Comparison of ENCODE assay signal across 7 mouse cellular contexts in the genomic region with DNA sequence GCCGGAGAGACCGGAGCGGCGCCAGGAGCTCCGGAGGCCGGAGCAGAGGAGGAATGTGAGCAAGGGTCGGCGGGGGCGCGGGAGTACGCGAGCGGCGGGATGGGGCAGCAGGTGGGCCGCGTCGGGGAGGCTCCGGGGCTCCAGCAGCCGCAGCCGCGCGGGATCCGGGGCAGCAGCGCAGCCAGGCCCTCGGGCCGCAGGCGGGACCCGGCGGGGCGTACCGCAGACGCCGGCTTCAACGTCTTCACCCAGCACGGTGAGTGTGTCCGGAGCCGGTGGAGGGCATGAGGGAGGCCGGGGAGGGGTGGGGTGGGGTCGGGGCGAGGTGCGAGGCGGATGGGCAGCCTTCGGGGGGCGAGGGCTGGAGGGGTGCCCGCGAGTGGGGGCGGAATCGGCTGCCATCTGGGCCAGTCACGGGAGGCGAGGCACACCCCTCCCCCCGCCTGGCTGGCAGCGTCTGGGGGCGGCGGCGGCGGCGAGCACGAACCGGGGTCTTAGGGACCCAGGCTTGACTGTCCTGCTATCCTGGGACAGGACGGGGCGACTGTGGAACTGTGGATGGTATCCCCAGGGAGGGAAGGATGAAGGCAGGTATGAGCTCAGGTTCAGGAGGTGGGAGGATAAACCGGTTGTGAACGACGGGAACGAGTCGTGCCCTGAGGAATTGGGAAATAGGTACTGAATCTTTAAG. TPM values are rescaled to one million over a fixed set of nuclear protein-coding genes. Genes with fewer than 3 reads are reported as not detected.
DNase-seq lines count a peak whose midpoint lies in the region; ATAC-seq lines count a peak whose summit lies in the region.

No protein-coding gene starts in this region.

- H3K27me3 ChIP-seq in intestine, embryonic 14.5 days (replicated peaks; ENCODE audit: control insufficient read depth, insufficient read depth, low read length), result no peaks in the 10 kb centered on the region

- H3K9me3 ChIP-seq in intestine, embryonic 14.5 days (ENCODE audit: control insufficient read depth, low read length), result no peaks in the 10 kb centered on the region

- WGBS in intestine, embryonic 14.5 days, result 1% methylated on average over 56 of the region's 66 CpGs

- peaks cover 9% of the 10 kb centered on the region for H3K4me1 ChIP-seq in intestine, embryonic 14.5 days (replicated peaks; ENCODE audit: control insufficient read depth, insufficient read depth, low read length)

- peak; percentile 66 to 86 for DNase-seq in adrenal gland, adult (ENCODE audit: inconsistent age in 2 of 2, low spot score in 1 of 2)
- DNase-seq in gastrocnemius, postnatal 10 days, result peak; percentile 50
- peak; percentile 77 for DNase-seq in intestine, embryonic 14.5 days (ENCODE audit: low spot score)
- DNase-seq in left cerebral cortex, postnatal 36 days (ENCODE audit: low spot score in 2 of 2), result peak; percentile 63 to 73
- peak; percentile 43 for DNase-seq in mesoderm, embryonic 11.5 days (ENCODE audit: low read depth, low spot score)
- peak; percentile 23 for DNase-seq in spleen, adult 12 weeks (ENCODE audit: low spot score)

- H3K4me3 ChIP-seq in intestine, embryonic 14.5 days (ENCODE audit: low read depth, low read length), result peak overlapping the region; percentile 80

- H3K27ac ChIP-seq in intestine, embryonic 14.5 days (ENCODE audit: low read depth), result peak overlapping the region; percentile 88

- peak; percentile 24 for ATAC-seq in common myeloid progenitor, adult 5-6 weeks (replicated peaks; ENCODE audit: low read depth, poor library complexity, severe bottlenecking)
- ATAC-seq in intestine, embryonic 14.5 days (replicated peaks; ENCODE audit: low FRiP score, low TSS enrichment, low read depth), result peak; percentile 67

- intact Hi-C loops in left cerebral cortex, postnatal 36 days (cut with DNase I), result loop anchor here (2.0 kb wide), 1 partner anchor 74 kb away; no protein-coding TSS in a partner anchor

- H3K4me2 ChIP-seq in intestine, embryonic 14.5 days (ENCODE audit: low read length), result peak overlapping the region; percentile 80

- H3K36me3 ChIP-seq in intestine, embryonic 14.5 days (ENCODE audit: control insufficient read depth, insufficient read depth, low read length), result no peaks in the 10 kb centered on the region

- peak overlapping the region; percentile 99 for H3K9ac ChIP-seq in intestine, embryonic 14.5 days (ENCODE audit: low read length)

RNA-seq across cellular contexts. Expression of a gene that starts 0.5 kb away (rescaled TPM):
- 19.7 and 21.1 TPM in 2 replicates for total RNA-seq in common myeloid progenitor, adult 5-6 weeks (2017)
- 10 to 100 TPM; 16.1 to 18.7 TPM for total RNA-seq in gastrocnemius, postnatal 10 days (2021)
- polyA plus RNA-seq in intestine, embryonic 14.5 days (2014; fragmentation: Nextera tagmentation; extraction: Ambion mirVana), result 4.7 and 5.1 TPM in 2 replicates
- 10 to 100 TPM; 53.8 to 69.7 TPM for total RNA-seq in left cerebral cortex, postnatal 36 days (2021)

RNA-seq across cellular contexts. Expression of a gene that starts 35.3 kb away (rescaled TPM):
- 17.3 and 21.4 TPM in 2 replicates for total RNA-seq in common myeloid progenitor, adult 5-6 weeks (2017)
- total RNA-seq in gastrocnemius, postnatal 10 days (2021), result 10 to 100 TPM; 34.7 to 35.3 TPM
- 0.39 and 0.69 TPM in 2 replicates for polyA plus RNA-seq in intestine, embryonic 14.5 days (2014; fragmentation: Nextera tagmentation; extraction: Ambion mirVana)
- total RNA-seq in left cerebral cortex, postnatal 36 days (2021), result 10 to 100 TPM; 42.9 to 43.3 TPM

Comparison
In these comparisons a context has a peak if more than half of its experiments do, and no peak if none do; other contexts are left out.
1. Peak in every context shown above with its lines: DNase-seq, ATAC-seq, H3K4me3 ChIP-seq and H3K27ac ChIP-seq.
2. DNase-seq: peak in every context shown above with its lines; median percentile 77 in intestine, embryonic 14.5 days; 76 in adrenal gland, adult; 68 in left cerebral cortex, postnatal 36 days; 50 in gastrocnemius, postnatal 10 days; 43 in mesoderm, embryonic 11.5 days; 23 in spleen, adult 12 weeks.